Mouse (Mus musculus) stomach, embryonic 14.5 days (tissue): ENCODE results near the gene Rorb. TPM values are rescaled to one million over a fixed set of nuclear protein-coding genes. Genes with fewer than 3 reads are reported as not detected.
A peak's percentile ranks its signal among the peaks of the same experiment; 100 is the strongest.

ENCODE experiments used
- ATAC-seq: fragments of 200-750 bp; cut with Nextera tagmentation; 2 replicates; pipeline ENCODE4 v1.8.0; 2017; ENCODE audit warnings: low read depth, moderate TSS enrichment; ENCODE audit not compliant: insufficient number of reproducible peaks, insufficient read depth, low FRiP score
- H3K27ac ChIP-seq: fragments of 300-500 bp; sonication (generic); 2 replicates; pipeline ENCODE4 v1.5.1; 2014; ENCODE audit warnings: mild to moderate bottlenecking, low read length, moderate library complexity, mixed read lengths
- H3K27me3 ChIP-seq: fragments of 300-500 bp; sonication (generic); 2 replicates; pipeline ENCODE4 v1.6.1; 2014; ENCODE audit warnings: low read length, control low read depth, mixed read lengths; ENCODE audit not compliant: control insufficient read depth, insufficient read depth
- H3K36me3 ChIP-seq: fragments of 300-500 bp; sonication (generic); 2 replicates; pipeline ENCODE4 v1.6.1; 2014; ENCODE audit warnings: mild to moderate bottlenecking, control low read depth, low read length, moderate library complexity, mixed read lengths; ENCODE audit not compliant: control insufficient read depth, insufficient read depth
- H3K4me1 ChIP-seq: fragments of 300-500 bp; sonication (generic); 2 replicates; pipeline ENCODE4 v1.6.1; 2014; ENCODE audit warnings: low read length, control low read depth, mixed read lengths; ENCODE audit not compliant: control insufficient read depth, insufficient read depth
- H3K4me2 ChIP-seq: fragments of 300-500 bp; sonication (generic); replicated peaks from 2 replicates; pipeline ENCODE4 v1.6.1; 2014; ENCODE audit warnings: low read depth, low read length, control low read depth
- H3K4me3 ChIP-seq: fragments of 300-500 bp; sonication (generic); 2 replicates; pipeline ENCODE4 v1.5.1; 2014; ENCODE audit warnings: low read depth, low read length, control low read depth
- H3K9ac ChIP-seq: fragments of 300-500 bp; sonication (generic); replicated peaks from 2 replicates; pipeline ENCODE4 v1.6.1; 2014; ENCODE audit warnings: low read depth, mild to moderate bottlenecking, control low read depth, low read length, moderate library complexity, mixed read lengths
- H3K9me3 ChIP-seq: fragments of 300-500 bp; sonication (generic); 2 replicates; pipeline ENCODE4 v1.6.1; 2016; ENCODE audit warnings: low read depth, low read length, control low read depth; ENCODE audit not compliant: control insufficient read depth
- WGBS: fragments of 180-500 bp; shearing (Covaris S2); extraction: QIAGEN DNeasy Blood & Tissue Kit; methylation state at CpG from one replicate; pipeline ENCODE4 v1.1.7; 2014; 5-methylcytosine and 5-hydroxymethylcytosine counted together
- polyA plus RNA-seq: library from polyadenylated mRNA; unstranded; fragments of >200 nt; fragmentation: Nextera tagmentation; extraction: Ambion mirVana; gene quantifications from 2 replicates; pipeline ENCODE4 v1.2.1, GENCODE M21; 2014

Gene Rorb
- polyA plus RNA-seq, 1 experiment from 2014 or later = 0.69 TPM

GRCm38 (mm10) chr19:18997711-18998110, 113.3 kb downstream of the Rorb start:
- WGBS = 67% methylated on average over 1 of the region's 1 CpGs
- Histone ChIP-seq H3K4me2 (no peak overlapping the region), H3K9me3 (no peaks in the 10 kb centered on the region), H3K9ac (no peak overlapping the region), H3K27me3 (no peaks in the 10 kb centered on the region), H3K4me1 (no peaks in the 10 kb centered on the region), H3K4me3 (no peak overlapping the region), H3K27ac (no peak overlapping the region), H3K36me3 (no peaks in the 10 kb centered on the region)
- no peak for ATAC-seq

- H3K27ac ChIP-seq = no peak overlapping the region
- ATAC-seq = no peak; the same call in 1 of the 2 replicates
- no peak overlapping the region for H3K4me3 ChIP-seq
- no peak overlapping the region for H3K4me2 ChIP-seq
- H3K27me3 ChIP-seq = no peaks in the 10 kb centered on the region
- no peaks in the 10 kb centered on the region for H3K4me1 ChIP-seq
- WGBS = 69% methylated on average over 5 of the region's 5 CpGs
- no peaks in the 10 kb centered on the region for H3K9me3 ChIP-seq
- no peaks in the 10 kb centered on the region for H3K36me3 ChIP-seq
- no peak overlapping the region for H3K9ac ChIP-seq
Observed at GRCm38 (mm10) chr19:18979996-18980395, 131.0 kb downstream of the Rorb start.

GRCm38 (mm10) chr19:18974796-18975660, 136.0 kb downstream of the Rorb start:
- ATAC-seq = 0 out of 2 replicates have a peak, but pooled peaks have one; percentile 18
- Histone ChIP-seq H3K27ac (no peak overlapping the region), H3K4me1 (no peaks in the 10 kb centered on the region), H3K4me2 (no peak overlapping the region), H3K9me3 (no peaks in the 10 kb centered on the region), H3K36me3 (no peaks in the 10 kb centered on the region), H3K9ac (no peak overlapping the region), H3K4me3 (no peak overlapping the region), H3K27me3 (no peaks in the 10 kb centered on the region)
- 51% methylated on average over 5 of the region's 5 CpGs for WGBS

- no peak for ATAC-seq
- no peaks in the 10 kb centered on the region for H3K4me1 ChIP-seq
- no peak overlapping the region for H3K9ac ChIP-seq
- H3K4me3 ChIP-seq = no peak overlapping the region
- no peak overlapping the region for H3K4me2 ChIP-seq
- WGBS = 66% methylated on average over 8 of the region's 8 CpGs
- H3K36me3 ChIP-seq = no peaks in the 10 kb centered on the region
- H3K9me3 ChIP-seq = no peaks in the 10 kb centered on the region
- H3K27me3 ChIP-seq = no peaks in the 10 kb centered on the region
- H3K27ac ChIP-seq = no peak overlapping the region
Observed at GRCm38 (mm10) chr19:18969386-18969785, 141.6 kb downstream of the Rorb start.

GRCm38 (mm10) chr19:18967307-18967706, 143.7 kb downstream of the Rorb start:
- Histone ChIP-seq H3K4me2 (no peak overlapping the region), H3K27ac (no peak overlapping the region), H3K4me1 (no peaks in the 10 kb centered on the region), H3K27me3 (no peaks in the 10 kb centered on the region), H3K4me3 (no peak overlapping the region), H3K36me3 (no peaks in the 10 kb centered on the region), H3K9me3 (no peaks in the 10 kb centered on the region), H3K9ac (no peak overlapping the region)
- WGBS = 70% methylated on average over 4 of the region's 4 CpGs
- no peak for ATAC-seq

GRCm38 (mm10) chr19:18959862-18960261, 151.1 kb downstream of the Rorb start:
- no peaks in the 10 kb centered on the region for H3K9me3 ChIP-seq
- H3K27me3 ChIP-seq = no peaks in the 10 kb centered on the region
- no peak overlapping the region for H3K27ac ChIP-seq
- no peak overlapping the region for H3K9ac ChIP-seq
- no peak overlapping the region for H3K4me3 ChIP-seq
- no peaks in the 10 kb centered on the region for H3K4me1 ChIP-seq
- ATAC-seq = no peak
- 37% methylated on average over 3 of the region's 3 CpGs for WGBS
- no peak overlapping the region for H3K4me2 ChIP-seq
- H3K36me3 ChIP-seq = no peaks in the 10 kb centered on the region

- no peaks in the 10 kb centered on the region for H3K36me3 ChIP-seq
- ATAC-seq = no peak
- peaks cover 4% of the 10 kb centered on the region; the same call in 1 of the 2 replicates for H3K9me3 ChIP-seq
- H3K27ac ChIP-seq = no peak overlapping the region
- no peaks in the 10 kb centered on the region for H3K4me1 ChIP-seq
- H3K4me2 ChIP-seq = no peak overlapping the region
- H3K27me3 ChIP-seq = no peaks in the 10 kb centered on the region
- H3K9ac ChIP-seq = no peak overlapping the region
- H3K4me3 ChIP-seq = no peak overlapping the region
- 82% methylated on average over 3 of the region's 3 CpGs for WGBS
Observed at GRCm38 (mm10) chr19:18952806-18953205, 158.2 kb downstream of the Rorb start.

- WGBS = 66% methylated on average over 3 of the region's 3 CpGs
- Histone ChIP-seq H3K9me3 (peaks cover 4% of the 10 kb centered on the region; the same call in 1 of the 2 replicates), H3K4me3 (no peak overlapping the region), H3K4me1 (no peaks in the 10 kb centered on the region), H3K4me2 (no peak overlapping the region), H3K27me3 (no peaks in the 10 kb centered on the region), H3K27ac (no peak overlapping the region), H3K9ac (no peak overlapping the region), H3K36me3 (no peaks in the 10 kb centered on the region)
- no peak for ATAC-seq
Observed at GRCm38 (mm10) chr19:18947193-18947592, 163.8 kb downstream of the Rorb start.
